Mouse (Mus musculus) liver, embryonic 14.5 days (tissue): ENCODE data around the gene Mutyh.

ENCODE experiments used
- CTCF ChIP-seq: IDR thresholded peaks from 2 replicates; pipeline ENCODE4 v1.5.1; 2016; ENCODE audit warnings: antibody characterized with exemption, low read depth, control low read depth
- EP300 ChIP-seq: IDR thresholded peaks from 2 replicates; pipeline ENCODE4 v1.6.1; 2016; ENCODE audit warnings: antibody characterized with exemption, low read depth

GRCm38 (mm10) chr4:116862023-116862422, 54.5 kb downstream of the Mutyh start:
- TF ChIP-seq CTCF (no peak), EP300 (no peak)
